Mouse (Mus musculus) heart, embryonic 14.5 days (tissue): ENCODE measurements at regions not wholly inside any gene's neighbourhood (a gene's known extent, or its start where the extent isn't known, plus 50 kb on each side); places are given as distances from the start of the nearest gene placed in this dataset.

Experiments
- ATAC-seq: fragments of 200-750 bp; cut with Nextera tagmentation; 2 replicates; pipeline ENCODE4 v1.8.0; 2017; ENCODE audit warnings: low read depth, moderate TSS enrichment; ENCODE audit not compliant: insufficient number of reproducible peaks, insufficient read depth, low FRiP score
- H3K27ac ChIP-seq, 2 experiments: fragments of 200-500 bp in 1 of 2; fragments of 300-500 bp in 1 of 2; sonication (generic) in 1 of 2; replicated peaks in 1 of 2; 2 replicates each; pipeline ENCODE4 v1.5.1; 2012 to 2014; ENCODE audit warnings: low read depth in 2 of 2, low read length in 2 of 2, control low read depth in 1 of 2, mild to moderate bottlenecking in 1 of 2, mixed read lengths in 1 of 2; ENCODE audit not compliant: control insufficient read depth in 1 of 2, insufficient read depth in 1 of 2
- H3K27me3 ChIP-seq: fragments of 300-500 bp; sonication (generic); 2 replicates; pipeline ENCODE4 v1.6.1; 2014; ENCODE audit warnings: mild to moderate bottlenecking, low read length, control low read depth; ENCODE audit not compliant: control insufficient read depth, insufficient read depth
- H3K36me3 ChIP-seq: fragments of 300-500 bp; sonication (generic); 2 replicates; pipeline ENCODE4 v1.6.1; 2014; ENCODE audit warnings: mild to moderate bottlenecking, control low read depth, low read length, mixed read lengths; ENCODE audit not compliant: control insufficient read depth, insufficient read depth
- H3K4me1 ChIP-seq, 2 experiments: fragments of 200-500 bp in 1 of 2; fragments of 300-500 bp in 1 of 2; sonication (generic) in 1 of 2; 2 replicates each; pipeline ENCODE4 v1.6.1; 2012 to 2014; ENCODE audit warnings: low read length in 2 of 2, control low read depth in 1 of 2, mixed read lengths in 1 of 2; ENCODE audit not compliant: control insufficient read depth in 2 of 2, insufficient read depth in 2 of 2
- H3K4me2 ChIP-seq: fragments of 300-500 bp; sonication (generic); 2 replicates; pipeline ENCODE4 v1.6.1; 2014; ENCODE audit warnings: mild to moderate bottlenecking, low read length
- H3K4me3 ChIP-seq, 2 experiments: fragments of 200-500 bp in 1 of 2; fragments of 300-500 bp in 1 of 2; sonication (generic) in 1 of 2; 2 replicates each; pipeline ENCODE4 v1.5.1; 2012 to 2014; ENCODE audit warnings: low read length in 2 of 2, mild to moderate bottlenecking in 2 of 2, control low read depth in 1 of 2, low read depth in 1 of 2, moderate library complexity in 1 of 2; ENCODE audit not compliant: control insufficient read depth in 1 of 2, insufficient read depth in 1 of 2
- H3K9ac ChIP-seq: fragments of 300-500 bp; sonication (generic); 2 replicates; pipeline ENCODE4 v1.6.1; 2014; ENCODE audit warnings: mild to moderate bottlenecking, low read length
- H3K9me3 ChIP-seq: fragments of 300-500 bp; sonication (generic); 2 replicates; pipeline ENCODE4 v1.6.1; 2016; ENCODE audit warnings: low read length, control low read depth; ENCODE audit not compliant: control insufficient read depth
- WGBS: fragments of 180-500 bp; shearing (Covaris S2); extraction: QIAGEN DNeasy Blood & Tissue Kit; methylation state at CpG from one replicate; pipeline ENCODE4 v1.1.7; 2014; 5-methylcytosine and 5-hydroxymethylcytosine counted together

GRCm38 (mm10) chr17:29430401-29430800 lies 60.2 kb upstream of the Pim1 start:
- H3K27ac ChIP-seq: no peak overlapping the region
- H3K4me1 ChIP-seq: peaks cover 33 to 40% of the 10 kb centered on the region in 2 experiments
- ATAC-seq: no peak
- no peak overlapping the region for H3K4me3 ChIP-seq
- 71% methylated on average over 11 of the region's 11 CpGs for WGBS
- no peaks in the 10 kb centered on the region for H3K27me3 ChIP-seq
- no peak overlapping the region for H3K9ac ChIP-seq
- no peaks in the 10 kb centered on the region for H3K36me3 ChIP-seq
- H3K4me2 ChIP-seq: no peak overlapping the region
- no peaks in the 10 kb centered on the region for H3K9me3 ChIP-seq

- no peaks in the 10 kb centered on the region for H3K36me3 ChIP-seq
- H3K4me3 ChIP-seq: no peak overlapping the region
- no peak overlapping the region for H3K9ac ChIP-seq
- H3K4me1 ChIP-seq: peaks cover 33 to 42% of the 10 kb centered on the region in 2 experiments
- no peak for ATAC-seq
- H3K27me3 ChIP-seq: no peaks in the 10 kb centered on the region
- H3K9me3 ChIP-seq: no peaks in the 10 kb centered on the region
- no peak overlapping the region for H3K27ac ChIP-seq
- H3K4me2 ChIP-seq: no peak overlapping the region
- WGBS: 97% methylated on average over 6 of the region's 6 CpGs
Observed at GRCm38 (mm10) chr17:29430806-29431205, 59.7 kb upstream of the Pim1 start.

GRCm38 (mm10) chr17:29431553-29432297 lies 58.8 kb upstream of the Pim1 start:
- no peaks in the 10 kb centered on the region for H3K27me3 ChIP-seq
- no peaks in the 10 kb centered on the region for H3K36me3 ChIP-seq
- no peak overlapping the region for H3K9ac ChIP-seq
- H3K27ac ChIP-seq: peak overlapping the region; percentile 35 to 85; a peak in 3 of 4 replicates
- no peak overlapping the region for H3K4me2 ChIP-seq
- H3K4me1 ChIP-seq: peaks cover 33 to 45% of the 10 kb centered on the region in 2 experiments
- H3K9me3 ChIP-seq: no peaks in the 10 kb centered on the region
- H3K4me3 ChIP-seq: no peak overlapping the region
- ATAC-seq: no peak
- 47% methylated on average over 8 of the region's 8 CpGs for WGBS

- no peak overlapping the region; the same call in 1 of the 2 replicates for H3K9ac ChIP-seq
- no peaks in the 10 kb centered on the region for H3K36me3 ChIP-seq
- no peaks in the 10 kb centered on the region for H3K9me3 ChIP-seq
- H3K4me1 ChIP-seq: peaks cover 33 to 49% of the 10 kb centered on the region in 2 experiments
- H3K4me2 ChIP-seq: no peak overlapping the region
- H3K27me3 ChIP-seq: no peaks in the 10 kb centered on the region
- no peak overlapping the region for H3K4me3 ChIP-seq
- peak overlapping the region; percentile 58 to 85; a peak in 3 of 4 replicates for H3K27ac ChIP-seq
- WGBS: 90% methylated on average over 8 of the region's 8 CpGs
- no peak for ATAC-seq
Observed at GRCm38 (mm10) chr17:29432666-29433065, 57.9 kb upstream of the Pim1 start.

- peaks cover 33 to 48% of the 10 kb centered on the region in 2 experiments for H3K4me1 ChIP-seq
Observed at GRCm38 (mm10) chr17:29433370-29433769, 57.2 kb upstream of the Pim1 start.

GRCm38 (mm10) chr17:29434074-29434944 lies 56.2 kb upstream of the Pim1 start:
- H3K4me1 ChIP-seq: peaks cover 36 to 55% of the 10 kb centered on the region in 2 experiments
- ATAC-seq: no peak
- no peaks in the 10 kb centered on the region for H3K27me3 ChIP-seq
- H3K36me3 ChIP-seq: no peaks in the 10 kb centered on the region
- 68% methylated on average over 20 of the region's 20 CpGs for WGBS
- H3K27ac ChIP-seq: peak overlapping the region; percentile 58 to 85
- no peaks in the 10 kb centered on the region for H3K9me3 ChIP-seq
- peak overlapping the region; percentile 31; the same call in 1 of the 2 replicates for H3K9ac ChIP-seq
- no peak overlapping the region for H3K4me3 ChIP-seq
- no peak overlapping the region for H3K4me2 ChIP-seq

More at GRCm38 (mm10) chr17:29433370-29433769, 57.2 kb upstream of the Pim1 start:
- Histone ChIP-seq H3K36me3 (no peaks in the 10 kb centered on the region), H3K27me3 (no peaks in the 10 kb centered on the region), H3K9ac (peak overlapping the region; percentile 31; the same call in 1 of the 2 replicates), H3K4me3 (no peak overlapping the region), H3K9me3 (no peaks in the 10 kb centered on the region), H3K27ac (peak overlapping the region; percentile 58 to 85), H3K4me2 (peak overlapping the region; percentile 1; the same call in 1 of the 2 replicates)
- WGBS: 5% methylated on average over 8 of the region's 8 CpGs
- ATAC-seq: no peak

GRCm38 (mm10) chr17:29435345-29436006 lies 55.1 kb upstream of the Pim1 start:
- H3K36me3 ChIP-seq: no peaks in the 10 kb centered on the region
- H3K9ac ChIP-seq: no peak overlapping the region
- 0 out of 4 replicates have a peak overlapping the region, but pooled peaks of 1 of the 2 experiments have one; percentile 9 for H3K27ac ChIP-seq
- H3K4me3 ChIP-seq: no peak overlapping the region
- no peaks in the 10 kb centered on the region for H3K9me3 ChIP-seq
- ATAC-seq: no peak
- H3K4me2 ChIP-seq: no peak overlapping the region
- H3K27me3 ChIP-seq: no peaks in the 10 kb centered on the region
- H3K4me1 ChIP-seq: peaks cover 43 to 65% of the 10 kb centered on the region in 2 experiments
- WGBS: 95% methylated on average over 9 of the region's 9 CpGs
